Mouse (Mus musculus) embryonic facial prominence, embryonic 11.5 days (tissue): ENCODE data around the gene Blvrb. TPM values are rescaled to one million over a fixed set of nuclear protein-coding genes. Genes with fewer than 3 reads are reported as not detected.
"Not testable (repeated sequence)": the region's sequence is repeated elsewhere in the genome, so short reads cannot be mapped to it uniquely, and the experiment has no call there.

ENCODE experiments used
- ATAC-seq: fragments of 200-750 bp; cut with Nextera tagmentation; replicated peaks from 2 replicates; pipeline ENCODE4 v1.8.0; 2017; ENCODE audit warnings: low read depth; ENCODE audit not compliant: insufficient number of reproducible peaks, low FRiP score, low TSS enrichment
- DNase-seq: peaks from one replicate; pipeline ENCODE4 v3.0.0-alpha.2; 2015; ENCODE audit warnings: low spot score
- H3K27ac ChIP-seq: fragments of 300-500 bp; sonication (generic); replicated peaks from 2 replicates; pipeline ENCODE4 v1.5.1; 2014; ENCODE audit warnings: mild to moderate bottlenecking, low read depth, low read length, control low read depth
- H3K27me3 ChIP-seq: fragments of 300-500 bp; sonication (generic); 2 replicates; pipeline ENCODE4 v1.6.1; 2014; ENCODE audit warnings: mild to moderate bottlenecking, low read length, moderate library complexity, mixed read lengths; ENCODE audit not compliant: control insufficient read depth, insufficient read depth
- H3K36me3 ChIP-seq: fragments of 300-500 bp; sonication (generic); replicated peaks from 2 replicates; pipeline ENCODE4 v1.6.1; 2014; ENCODE audit warnings: low read depth, mild to moderate bottlenecking, low read length, moderate library complexity, mixed read lengths; ENCODE audit not compliant: control insufficient read depth, insufficient read depth
- H3K4me1 ChIP-seq: fragments of 300-500 bp; sonication (generic); 2 replicates; pipeline ENCODE4 v1.6.1; 2014; ENCODE audit warnings: low read length, mixed read lengths; ENCODE audit not compliant: control insufficient read depth, insufficient read depth
- H3K4me2 ChIP-seq: fragments of 300-500 bp; sonication (generic); 2 replicates; pipeline ENCODE4 v1.6.1; 2014; ENCODE audit warnings: low read depth, mild to moderate bottlenecking, control low read depth, low read length, moderate library complexity
- H3K4me3 ChIP-seq: fragments of 300-500 bp; sonication (generic); 2 replicates; pipeline ENCODE4 v1.5.1; 2014; ENCODE audit warnings: low read depth, low read length, control low read depth
- H3K9ac ChIP-seq: fragments of 300-500 bp; sonication (generic); replicated peaks from 2 replicates; pipeline ENCODE4 v1.6.1; 2014; ENCODE audit warnings: mild to moderate bottlenecking, control low read depth, low read length
- H3K9me3 ChIP-seq: fragments of 300-500 bp; sonication (generic); replicated peaks from 2 replicates; pipeline ENCODE4 v1.6.1; 2016; ENCODE audit warnings: mild to moderate bottlenecking, low read length, inconsistent platforms, mixed read lengths; ENCODE audit not compliant: control insufficient read depth
- WGBS: fragments of 180-500 bp; shearing (Covaris S2); extraction: QIAGEN DNeasy Blood & Tissue Kit; methylation state at CpG from one replicate; pipeline ENCODE4 v1.1.7; 2014; 5-methylcytosine and 5-hydroxymethylcytosine counted together
- polyA plus RNA-seq: library from polyadenylated mRNA; unstranded; fragments of >200 nt; fragmentation: Nextera tagmentation; extraction: Ambion mirVana; gene quantifications from 2 replicates; pipeline ENCODE4 v1.2.1, GENCODE M21; 2014

The Blvrb gene
- polyA plus RNA-seq, 1 experiment from 2014 or later = 33.9 TPM

GRCm38 (mm10) chr7:27489270-27489869 lies 41.6 kb downstream of the Blvrb start:
- Histone ChIP-seq H3K36me3 (no peaks in the 10 kb centered on the region), H3K9me3 (no peaks in the 10 kb centered on the region), H3K4me2 (no peak overlapping the region), H3K4me1 (peaks cover 3% of the 10 kb centered on the region; the same call in 1 of the 2 replicates), H3K27ac (no peak overlapping the region), H3K9ac (no peak overlapping the region), H3K27me3 (no peaks in the 10 kb centered on the region), H3K4me3 (no peak overlapping the region)
- ATAC-seq = no peak
- no peak for DNase-seq
- WGBS = 91% methylated on average over 25 of the region's 25 CpGs

- Histone ChIP-seq H3K9me3 (no peaks in the 10 kb centered on the region), H3K27me3 (no peaks in the 10 kb centered on the region), H3K27ac (peak overlapping the region; percentile 62), H3K4me1 (peaks cover 3% of the 10 kb centered on the region; the same call in 1 of the 2 replicates), H3K36me3 (no peaks in the 10 kb centered on the region), H3K4me2 (peak overlapping the region; percentile 76), H3K9ac (peak overlapping the region; percentile 57), H3K4me3 (peak overlapping the region; percentile 33)
- no peak for DNase-seq
- WGBS = 32% methylated on average over 4 of the region's 4 CpGs
- ATAC-seq = no peak
Observed at GRCm38 (mm10) chr7:27490227-27490542, 42.4 kb downstream of the Blvrb start.

DNA sequence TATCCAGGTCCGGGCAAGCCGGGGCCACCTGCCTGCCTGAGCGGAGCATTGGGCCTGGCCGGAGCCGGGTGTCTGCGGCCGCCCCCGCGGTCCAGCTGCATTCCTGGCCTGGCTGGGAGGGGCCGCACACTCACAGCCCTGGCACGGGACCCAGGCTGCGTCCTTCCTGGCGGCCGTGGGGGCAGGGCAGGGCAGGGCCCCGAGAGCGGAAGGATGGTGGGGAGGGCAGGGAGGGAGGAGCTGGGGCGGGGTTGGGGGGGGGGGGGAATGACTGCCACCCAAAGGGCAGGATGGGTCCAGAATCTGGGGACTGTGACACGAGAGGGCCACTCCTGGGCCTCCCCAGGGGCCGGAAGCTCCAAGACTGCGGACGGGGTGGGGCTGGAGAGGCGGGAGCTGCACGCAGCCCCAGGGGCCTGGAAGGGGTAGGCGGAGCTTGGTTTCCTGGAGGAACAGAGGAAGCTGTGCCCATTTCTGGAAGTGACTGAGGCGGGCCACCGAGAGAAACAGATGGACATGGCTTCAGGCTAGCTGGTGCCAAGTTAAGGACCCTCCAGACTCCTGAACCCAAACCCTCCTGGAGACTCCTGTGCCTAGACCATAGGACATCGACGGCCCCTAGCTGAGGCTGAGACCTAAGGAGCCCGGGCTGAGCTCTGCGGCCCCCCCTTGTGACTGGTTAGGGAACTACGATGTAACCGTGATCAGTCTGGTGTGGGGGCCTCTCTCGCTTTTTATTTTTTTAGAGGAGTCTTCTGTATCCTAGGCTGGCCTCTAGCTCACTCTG lies 43.0 kb downstream of the Blvrb start:
- Histone ChIP-seq H3K4me1 (peaks cover 3% of the 10 kb centered on the region; the same call in 1 of the 2 replicates), H3K9me3 (no peaks in the 10 kb centered on the region), H3K4me2 (peak overlapping the region; percentile 76), H3K27me3 (no peaks in the 10 kb centered on the region), H3K9ac (peak overlapping the region; percentile 57), H3K27ac (peak overlapping the region; percentile 62), H3K4me3 (peak overlapping the region; percentile 33), H3K36me3 (no peaks in the 10 kb centered on the region)
- ATAC-seq = peak; percentile 41
- peak; percentile 84 for DNase-seq
- WGBS = under 1% methylated on average over 23 of the region's 33 CpGs

DNA sequence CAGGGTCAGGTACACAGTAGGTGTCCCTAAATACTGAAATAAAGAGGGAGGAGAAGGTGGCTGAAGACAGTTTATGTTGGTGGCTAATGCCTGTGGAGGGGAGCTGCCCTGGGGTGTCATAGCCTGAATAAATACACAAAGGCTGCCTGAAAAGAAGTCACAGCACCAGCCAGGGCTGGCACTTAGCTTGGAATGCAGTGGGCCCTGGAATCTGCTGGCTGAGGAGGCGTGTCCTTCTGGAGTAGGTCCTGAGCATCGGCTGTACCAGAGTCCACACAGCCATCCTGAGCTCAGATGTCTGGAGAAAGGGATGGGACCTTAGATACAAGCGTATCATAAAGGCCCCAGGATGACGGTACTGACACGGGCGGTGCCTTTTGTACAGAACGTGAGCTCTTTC lies 44.1 kb downstream of the Blvrb start:
- Histone ChIP-seq H3K4me1 (peaks cover 3% of the 10 kb centered on the region; the same call in 1 of the 2 replicates), H3K4me2 (no peak overlapping the region), H3K9ac (no peak overlapping the region), H3K4me3 (no peak overlapping the region), H3K27me3 (no peaks in the 10 kb centered on the region), H3K27ac (no peak overlapping the region), H3K9me3 (no peaks in the 10 kb centered on the region), H3K36me3 (no peaks in the 10 kb centered on the region)
- DNase-seq (no peak), ATAC-seq (no peak)
- 71% methylated on average over 7 of the region's 7 CpGs for WGBS

GRCm38 (mm10) chr7:27493022-27493421 lies 45.2 kb downstream of the Blvrb start:
- ATAC-seq = no peak
- H3K4me2 ChIP-seq = no peak overlapping the region
- H3K9me3 ChIP-seq = no peaks in the 10 kb centered on the region
- H3K36me3 ChIP-seq = no peaks in the 10 kb centered on the region
- WGBS = 80% methylated on average over 3 of the region's 3 CpGs
- no peak overlapping the region for H3K27ac ChIP-seq
- H3K4me1 ChIP-seq = peaks cover 3% of the 10 kb centered on the region; the same call in 1 of the 2 replicates
- no peak overlapping the region for H3K4me3 ChIP-seq
- H3K9ac ChIP-seq = no peak overlapping the region
- DNase-seq = no peak
- H3K27me3 ChIP-seq = no peaks in the 10 kb centered on the region

GRCm38 (mm10) chr7:27493450-27493849 lies 45.7 kb downstream of the Blvrb start:
- Histone ChIP-seq H3K27me3 (no peaks in the 10 kb centered on the region), H3K4me2 (no peak overlapping the region), H3K4me1 (peaks cover 3% of the 10 kb centered on the region; the same call in 1 of the 2 replicates), H3K9me3 (no peaks in the 10 kb centered on the region), H3K4me3 (no peak overlapping the region), H3K9ac (no peak overlapping the region), H3K27ac (no peak overlapping the region), H3K36me3 (no peaks in the 10 kb centered on the region)
- DNase-seq = no peak
- 85% methylated on average over 5 of the region's 5 CpGs for WGBS
- no peak for ATAC-seq

DNA sequence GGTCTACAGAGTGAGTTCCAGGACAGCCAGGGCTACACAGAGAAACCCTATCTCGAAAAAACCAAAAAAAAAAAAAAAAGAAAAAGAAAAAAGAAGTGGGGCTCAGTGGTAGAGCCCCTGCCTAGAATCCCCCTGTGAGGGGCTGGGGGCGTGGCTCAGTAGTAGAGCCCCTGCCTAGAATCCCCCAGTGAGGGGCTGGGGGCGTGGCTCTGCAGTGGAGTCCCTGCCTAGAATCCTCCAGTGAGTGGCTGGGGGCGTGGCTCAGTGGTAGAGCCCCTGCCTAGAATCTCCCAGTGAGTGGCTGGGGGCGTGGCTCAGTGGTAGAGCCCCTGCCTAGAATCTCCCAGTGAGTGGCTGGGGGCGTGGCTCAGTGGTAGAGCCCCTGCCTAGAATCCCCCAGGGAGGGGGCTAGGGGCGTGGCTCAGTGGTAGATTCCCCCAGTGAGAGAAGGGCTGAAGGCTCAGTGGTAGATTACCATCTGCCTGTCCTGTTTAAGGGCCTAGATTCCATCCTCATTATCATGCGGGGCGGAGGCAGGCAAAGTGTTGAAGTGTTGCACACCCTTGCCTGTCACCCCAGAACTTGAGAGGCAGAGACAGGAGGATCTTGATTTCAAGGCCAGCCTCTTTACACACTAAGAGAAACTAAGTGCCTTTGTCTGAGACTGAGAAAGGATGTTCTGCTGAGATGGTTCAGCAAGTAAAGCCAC lies 47.0 kb downstream of the Blvrb start:
- H3K4me1 ChIP-seq, H3K4me3 ChIP-seq, H3K4me2 ChIP-seq, H3K36me3 ChIP-seq, H3K9ac ChIP-seq, DNase-seq, H3K27ac ChIP-seq, H3K27me3 ChIP-seq, ATAC-seq, H3K9me3 ChIP-seq: not testable (repeated sequence)
- WGBS = 93% methylated on average over 9 of the region's 9 CpGs

GRCm38 (mm10) chr7:27499036-27499435 lies 51.3 kb downstream of the Blvrb start, which contains the start of gene Prx:
TSS of gene Prx (plus strand) at chr7:27499324.
- 39% methylated on average over 3 of the region's 3 CpGs for WGBS
- H3K4me1 ChIP-seq = no peaks in the 10 kb centered on the region
- no peaks in the 10 kb centered on the region for H3K9me3 ChIP-seq
- no peak within 1 kb of the TSS for H3K9ac ChIP-seq
- peak; percentile 11 for DNase-seq
- no peak within 1 kb of the TSS for H3K4me2 ChIP-seq
- no peak within 1 kb of the TSS for H3K27ac ChIP-seq
- no peaks in the 10 kb centered on the region for H3K36me3 ChIP-seq
- ATAC-seq = 0 out of 2 replicates have a peak, but pooled peaks have one; percentile 22
- H3K27me3 ChIP-seq = no peaks in the 10 kb centered on the region
- no peak within 1 kb of the TSS for H3K4me3 ChIP-seq
